Mouse (Mus musculus): ENCODE data around the gene Ptgdr2. TPM values are rescaled to one million over a fixed set of nuclear protein-coding genes. Genes with fewer than 3 reads are reported as not detected.

Gene Ptgdr2
- polyA plus RNA-seq, 1 experiment from 2014 or later: 0.20 TPM

DNA sequence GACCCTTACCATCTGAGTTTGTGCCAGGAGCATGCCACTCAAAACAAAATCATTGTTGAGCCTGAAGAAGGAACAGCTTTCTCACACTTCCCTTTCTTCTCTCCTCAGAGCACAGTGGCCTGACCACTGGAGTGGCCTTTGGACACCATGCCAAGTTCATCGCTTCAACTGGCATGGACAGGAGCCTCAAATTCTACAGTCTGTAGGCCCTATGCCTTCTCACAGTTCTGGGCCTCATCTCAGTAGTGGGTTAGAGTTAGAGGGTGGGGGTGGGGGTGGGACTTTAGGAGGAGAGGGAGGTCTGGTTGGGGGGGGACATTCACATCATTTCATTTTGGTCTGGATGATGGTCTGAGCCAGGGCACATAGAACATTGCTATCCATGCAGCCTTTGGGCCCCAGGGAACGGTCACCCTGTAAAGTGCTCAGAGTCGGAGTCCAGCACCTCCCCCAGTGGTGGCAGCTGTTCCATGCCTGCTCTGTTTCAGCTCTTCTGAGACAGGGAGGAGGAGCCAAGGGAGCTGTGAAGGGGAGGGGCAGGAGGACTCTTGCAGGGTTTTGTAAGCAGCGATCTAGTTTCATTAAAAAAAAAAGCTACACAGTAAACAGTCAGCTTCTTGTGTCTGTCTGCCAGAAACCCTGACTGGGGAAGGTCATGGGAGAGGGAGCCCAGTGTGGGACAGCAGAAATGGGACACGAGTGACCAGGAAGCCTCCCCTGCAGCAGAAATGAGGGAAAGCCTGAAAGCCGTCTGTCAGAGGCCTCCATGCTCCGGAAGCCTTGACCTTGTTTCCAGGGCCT lies 31.8 kb upstream of the Ptgdr2 start:
- no peaks in the 10 kb centered on the region for H3K9me3 ChIP-seq (ENCODE audit: control insufficient read depth, low read length)
- 62% methylated on average over 7 of the region's 7 CpGs for WGBS
- H3K36me3 ChIP-seq (ENCODE audit: control insufficient read depth, insufficient read depth, low read length): peaks cover 54% of the 10 kb centered on the region
- H3K9ac ChIP-seq (ENCODE audit: low read depth, low read length): no peak overlapping the region
- no peaks in the 10 kb centered on the region for H3K27me3 ChIP-seq (replicated peaks; ENCODE audit: control insufficient read depth, insufficient read depth, low read length)
- H3K4me3 ChIP-seq (ENCODE audit: low read length): no peak overlapping the region
- H3K4me2 ChIP-seq (ENCODE audit: low read length): no peak overlapping the region
- peak overlapping the region; percentile 20; the same call in 1 of the 2 replicates for H3K27ac ChIP-seq (ENCODE audit: low read depth, low read length)
- ATAC-seq: peak; percentile 60
- H3K4me1 ChIP-seq (ENCODE audit: control insufficient read depth, insufficient read depth, low read depth, low read length): no peaks in the 10 kb centered on the region

DNA sequence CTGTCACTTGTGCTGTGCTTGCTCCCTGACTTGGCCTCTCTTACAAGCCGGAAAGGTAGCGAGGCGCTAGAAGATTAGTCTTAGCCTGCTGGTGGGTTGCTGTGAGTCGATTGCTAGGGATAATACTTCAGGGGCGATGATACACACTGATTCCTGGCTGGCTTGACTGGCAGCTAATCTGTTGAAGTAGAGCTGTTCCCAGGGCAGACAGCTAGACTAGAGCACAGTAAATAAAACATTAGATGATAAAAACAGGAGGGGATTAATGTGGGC lies 31.3 kb upstream of the Ptgdr2 start:
- Histone ChIP-seq H3K27ac (ENCODE audit: low read depth, low read length) (peak overlapping the region; percentile 20; the same call in 1 of the 2 replicates), H3K36me3 (ENCODE audit: control insufficient read depth, insufficient read depth, low read length) (peaks cover 48% of the 10 kb centered on the region), H3K4me2 (ENCODE audit: low read length) (no peak overlapping the region), H3K9ac (ENCODE audit: low read depth, low read length) (no peak overlapping the region), H3K27me3 (replicated peaks; ENCODE audit: control insufficient read depth, insufficient read depth, low read length) (no peaks in the 10 kb centered on the region), H3K9me3 (ENCODE audit: control insufficient read depth, low read length) (no peaks in the 10 kb centered on the region), H3K4me1 (ENCODE audit: control insufficient read depth, insufficient read depth, low read depth, low read length) (no peaks in the 10 kb centered on the region), H3K4me3 (ENCODE audit: low read length) (no peak overlapping the region)
- no peak for ATAC-seq
- 85% methylated on average over 5 of the region's 5 CpGs for WGBS

DNA sequence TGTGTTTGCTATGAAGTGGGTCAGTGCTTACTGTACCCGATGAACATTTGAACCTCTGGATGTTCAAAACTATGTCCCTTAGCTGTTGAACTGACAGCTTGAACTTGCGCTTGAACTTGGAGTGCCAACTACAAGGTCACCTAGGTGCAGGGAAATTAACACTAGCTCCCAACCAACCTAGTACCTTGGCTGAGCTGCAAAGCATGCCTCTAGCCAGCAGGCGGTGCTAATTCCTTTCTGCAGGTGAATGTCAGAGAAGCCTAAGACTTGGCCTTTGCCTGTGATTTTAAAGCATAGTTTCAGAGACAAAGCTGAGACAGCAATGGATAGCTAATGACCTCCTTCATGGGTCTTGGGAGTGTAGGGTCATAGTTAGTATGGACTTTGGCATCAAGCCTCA lies 29.1 kb upstream of the Ptgdr2 start:
- peak; percentile 60 for ATAC-seq
- Histone ChIP-seq H3K27me3 (replicated peaks; ENCODE audit: control insufficient read depth, insufficient read depth, low read length) (no peaks in the 10 kb centered on the region), H3K9ac (ENCODE audit: low read depth, low read length) (no peak overlapping the region), H3K4me2 (ENCODE audit: low read length) (no peak overlapping the region), H3K4me1 (ENCODE audit: control insufficient read depth, insufficient read depth, low read depth, low read length) (no peaks in the 10 kb centered on the region), H3K36me3 (ENCODE audit: control insufficient read depth, insufficient read depth, low read length) (peaks cover 27% of the 10 kb centered on the region), H3K9me3 (ENCODE audit: control insufficient read depth, low read length) (no peaks in the 10 kb centered on the region), H3K4me3 (ENCODE audit: low read length) (no peak overlapping the region), H3K27ac (ENCODE audit: low read depth, low read length) (no peak overlapping the region)
- WGBS: 59% methylated on average over 3 of the region's 3 CpGs

DNA sequence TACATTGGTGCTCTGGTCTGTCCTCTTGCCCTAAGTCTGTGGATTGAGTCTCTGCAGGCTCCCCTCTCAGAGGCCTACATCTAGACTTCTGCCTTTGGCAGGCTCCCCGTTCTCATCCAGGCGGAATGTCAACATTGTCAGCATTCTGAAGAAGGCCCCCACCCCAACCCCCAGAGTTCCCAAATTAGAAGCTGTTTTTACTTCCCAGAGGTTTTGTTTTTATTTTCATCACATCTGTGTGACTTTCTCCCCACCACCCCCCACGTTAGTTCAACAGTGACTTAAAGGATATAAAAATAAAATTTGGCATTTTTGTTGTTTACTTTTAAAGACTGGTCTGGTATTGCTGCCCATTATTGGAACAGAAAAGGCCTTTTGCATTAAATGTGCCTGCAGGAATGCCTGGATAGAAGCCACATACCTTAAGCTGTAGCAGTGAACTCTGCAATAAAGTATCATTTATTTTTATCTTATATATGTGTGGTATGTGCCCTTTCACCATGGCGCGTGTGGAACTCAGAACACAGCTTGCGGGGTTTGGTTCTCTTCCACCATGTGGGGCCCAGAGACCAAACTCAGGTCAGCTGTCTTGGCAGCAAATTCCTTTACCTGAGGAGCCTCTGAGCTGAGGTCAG lies 27.8 kb upstream of the Ptgdr2 start:
- Histone ChIP-seq H3K27me3 (replicated peaks; ENCODE audit: control insufficient read depth, insufficient read depth, low read length) (no peaks in the 10 kb centered on the region), H3K4me2 (ENCODE audit: low read length) (no peak overlapping the region), H3K27ac (ENCODE audit: low read depth, low read length) (no peak overlapping the region), H3K36me3 (ENCODE audit: control insufficient read depth, insufficient read depth, low read length) (peaks cover 14% of the 10 kb centered on the region), H3K4me3 (ENCODE audit: low read length) (no peak overlapping the region), H3K9ac (ENCODE audit: low read depth, low read length) (no peak overlapping the region), H3K9me3 (ENCODE audit: control insufficient read depth, low read length) (no peaks in the 10 kb centered on the region), H3K4me1 (ENCODE audit: control insufficient read depth, insufficient read depth, low read depth, low read length) (no peaks in the 10 kb centered on the region)
- ATAC-seq: no peak
- WGBS: 87% methylated on average over 6 of the region's 6 CpGs

DNA sequence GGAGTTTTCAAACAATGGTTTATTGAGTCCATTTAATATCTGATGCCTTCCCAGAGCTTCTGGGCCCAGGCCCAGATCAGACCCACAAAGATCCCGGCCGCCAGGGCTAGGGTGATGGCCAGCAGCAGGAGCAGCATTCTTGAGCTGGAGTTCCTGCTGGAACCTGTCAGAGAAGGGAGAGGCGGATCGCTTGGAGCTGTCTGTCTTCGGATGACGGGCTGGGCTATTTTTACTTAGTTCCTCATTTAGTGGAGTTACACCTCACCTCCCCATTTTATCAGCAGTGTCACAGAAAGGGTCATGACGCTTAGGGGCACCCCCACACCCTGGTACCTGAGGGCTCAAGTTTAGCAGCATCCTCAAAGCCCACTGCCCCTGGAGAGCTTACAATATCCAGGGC lies 22.7 kb upstream of the Ptgdr2 start:
- H3K4me2 ChIP-seq (ENCODE audit: low read length): no peak overlapping the region
- H3K36me3 ChIP-seq (ENCODE audit: control insufficient read depth, insufficient read depth, low read length): no peaks in the 10 kb centered on the region
- no peak for ATAC-seq
- H3K9ac ChIP-seq (ENCODE audit: low read depth, low read length): no peak overlapping the region
- no peak overlapping the region for H3K27ac ChIP-seq (ENCODE audit: low read depth, low read length)
- no peaks in the 10 kb centered on the region for H3K27me3 ChIP-seq (replicated peaks; ENCODE audit: control insufficient read depth, insufficient read depth, low read length)
- H3K4me1 ChIP-seq (ENCODE audit: control insufficient read depth, insufficient read depth, low read depth, low read length): no peaks in the 10 kb centered on the region; the same call in 1 of the 2 replicates
- 83% methylated on average over 7 of the region's 7 CpGs for WGBS
- H3K4me3 ChIP-seq (ENCODE audit: low read length): no peak overlapping the region
- no peaks in the 10 kb centered on the region for H3K9me3 ChIP-seq (ENCODE audit: control insufficient read depth, low read length)

DNA sequence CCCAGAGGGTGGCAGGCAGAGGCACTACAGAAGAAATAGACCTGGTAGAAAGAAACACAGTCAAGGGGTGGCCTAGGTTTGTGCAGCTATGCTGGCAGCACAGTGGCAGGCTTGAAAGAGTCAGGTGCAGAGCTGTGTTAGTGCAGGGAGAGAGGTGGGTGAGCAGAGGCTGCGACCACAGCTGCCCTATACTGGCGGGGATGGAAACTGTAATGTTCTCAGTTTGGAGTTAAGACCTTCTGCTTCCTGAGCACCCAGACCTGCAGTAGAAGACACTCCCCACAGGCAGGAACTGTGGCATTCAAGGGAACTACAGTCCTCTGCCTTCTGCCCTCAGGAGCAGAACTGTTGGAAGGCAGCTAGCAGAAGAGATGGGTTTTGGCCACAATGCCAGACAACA lies 22.1 kb upstream of the Ptgdr2 start:
- WGBS: 86% methylated on average over 2 of the region's 2 CpGs
- Histone ChIP-seq H3K4me1 (ENCODE audit: control insufficient read depth, insufficient read depth, low read depth, low read length) (no peaks in the 10 kb centered on the region; the same call in 1 of the 2 replicates), H3K9me3 (ENCODE audit: control insufficient read depth, low read length) (no peaks in the 10 kb centered on the region), H3K36me3 (ENCODE audit: control insufficient read depth, insufficient read depth, low read length) (no peaks in the 10 kb centered on the region), H3K27me3 (replicated peaks; ENCODE audit: control insufficient read depth, insufficient read depth, low read length) (no peaks in the 10 kb centered on the region), H3K4me3 (ENCODE audit: low read length) (no peak overlapping the region), H3K27ac (ENCODE audit: low read depth, low read length) (no peak overlapping the region), H3K9ac (ENCODE audit: low read depth, low read length) (no peak overlapping the region), H3K4me2 (ENCODE audit: low read length) (no peak overlapping the region)
- no peak for ATAC-seq

DNA sequence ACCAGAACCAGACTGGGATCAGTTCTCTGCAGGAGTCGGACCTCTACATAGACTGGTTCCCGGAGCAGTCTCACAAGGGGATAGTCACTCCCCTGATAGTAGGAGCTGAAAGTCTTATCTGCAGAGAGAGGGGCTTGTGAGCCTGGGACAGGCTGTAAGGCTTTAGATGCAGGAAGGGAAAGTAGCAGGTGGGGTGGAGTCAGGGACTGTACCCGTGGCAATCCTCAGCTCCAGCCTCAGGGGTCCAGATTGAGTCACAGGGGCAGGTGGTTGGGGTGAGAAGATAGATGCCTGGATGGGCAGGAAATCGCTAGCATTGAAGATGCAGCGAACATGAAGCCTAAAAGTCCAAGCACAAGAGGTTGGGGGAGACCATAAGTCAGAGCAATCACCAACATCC lies 20.5 kb upstream of the Ptgdr2 start:
- no peaks in the 10 kb centered on the region; the same call in 1 of the 2 replicates for H3K4me1 ChIP-seq (ENCODE audit: control insufficient read depth, insufficient read depth, low read depth, low read length)
- 57% methylated on average over 5 of the region's 5 CpGs for WGBS
- ATAC-seq: no peak
- no peak overlapping the region for H3K4me2 ChIP-seq (ENCODE audit: low read length)
- no peaks in the 10 kb centered on the region for H3K27me3 ChIP-seq (replicated peaks; ENCODE audit: control insufficient read depth, insufficient read depth, low read length)
- H3K27ac ChIP-seq (ENCODE audit: low read depth, low read length): no peak overlapping the region
- no peak overlapping the region for H3K9ac ChIP-seq (ENCODE audit: low read depth, low read length)
- no peak overlapping the region for H3K4me3 ChIP-seq (ENCODE audit: low read length)
- no peaks in the 10 kb centered on the region for H3K9me3 ChIP-seq (ENCODE audit: control insufficient read depth, low read length)
- H3K36me3 ChIP-seq (ENCODE audit: control insufficient read depth, insufficient read depth, low read length): no peaks in the 10 kb centered on the region

DNA sequence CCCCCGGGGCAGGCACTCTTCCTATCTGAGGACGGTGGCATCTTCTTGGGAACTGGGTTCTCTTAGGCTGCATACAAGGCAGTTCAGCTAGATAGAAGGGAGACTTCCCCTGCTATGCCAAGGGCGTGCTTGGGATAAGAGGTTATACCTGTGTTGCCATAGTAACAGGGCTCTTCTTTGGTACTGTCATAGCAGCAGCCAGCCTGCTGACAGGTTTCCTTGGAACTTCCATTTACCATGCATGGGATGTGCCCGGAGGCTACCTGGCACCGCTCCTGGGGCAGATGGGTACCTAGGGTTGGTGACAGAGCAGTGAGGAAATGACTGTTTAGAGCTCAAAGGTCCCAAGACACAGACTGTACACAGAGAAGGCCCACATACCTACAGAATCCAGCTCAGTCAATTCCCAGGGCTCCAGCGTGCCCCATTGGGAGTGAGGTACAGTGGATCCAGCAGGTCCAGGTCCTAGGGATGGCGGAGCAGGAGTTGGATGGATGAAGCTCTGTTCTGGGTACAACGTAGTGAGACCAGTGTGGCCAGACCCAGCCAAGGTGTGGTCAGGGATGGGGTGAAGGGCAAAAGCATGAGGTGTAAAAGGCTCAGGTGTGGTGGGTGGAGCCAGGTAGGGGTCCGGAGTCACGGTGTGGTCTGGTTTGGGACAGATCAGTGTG lies 18.5 kb upstream of the Ptgdr2 start:
- ATAC-seq: peak; percentile 82
- H3K27ac ChIP-seq (ENCODE audit: low read depth, low read length): no peak overlapping the region
- H3K9me3 ChIP-seq (ENCODE audit: control insufficient read depth, low read length): no peaks in the 10 kb centered on the region
- no peaks in the 10 kb centered on the region for H3K36me3 ChIP-seq (ENCODE audit: control insufficient read depth, insufficient read depth, low read length)
- 88% methylated on average over 10 of the region's 10 CpGs for WGBS
- H3K9ac ChIP-seq (ENCODE audit: low read depth, low read length): no peak overlapping the region
- H3K4me3 ChIP-seq (ENCODE audit: low read length): no peak overlapping the region
- H3K4me1 ChIP-seq (ENCODE audit: control insufficient read depth, insufficient read depth, low read depth, low read length): no peaks in the 10 kb centered on the region; the same call in 1 of the 2 replicates
- no peaks in the 10 kb centered on the region for H3K27me3 ChIP-seq (replicated peaks; ENCODE audit: control insufficient read depth, insufficient read depth, low read length)
- no peak overlapping the region for H3K4me2 ChIP-seq (ENCODE audit: low read length)

DNA sequence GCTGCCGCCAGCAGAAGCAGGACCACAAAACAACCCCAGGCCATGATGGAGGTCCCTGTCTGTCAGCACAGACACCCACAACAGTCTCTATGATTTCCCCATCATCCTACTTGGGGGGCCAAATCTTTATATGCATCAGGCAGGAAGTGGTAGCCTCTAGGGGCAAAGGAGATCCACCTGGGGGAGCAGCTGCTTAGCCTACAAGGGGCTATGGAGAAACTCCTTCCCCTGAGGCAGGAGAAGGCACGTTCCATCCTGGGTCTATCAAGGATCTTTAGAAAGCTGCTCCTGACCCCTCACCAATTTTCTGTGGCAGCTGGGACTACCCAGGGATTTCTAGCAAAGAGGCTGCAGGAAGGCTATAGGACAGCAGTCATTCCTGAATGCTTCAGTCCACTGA lies 16.4 kb upstream of the Ptgdr2 start, which contains the start of gene Zp1:
Gene Zp1, minus strand, starts transcription at position 101 of the 400 bp plus-strand sequence.
- Histone ChIP-seq H3K4me3 (ENCODE audit: low read length) (no peak within 1 kb of the TSS), H3K4me2 (ENCODE audit: low read length) (no peak within 1 kb of the TSS), H3K27me3 (replicated peaks; ENCODE audit: control insufficient read depth, insufficient read depth, low read length) (no peaks in the 10 kb centered on the region), H3K27ac (ENCODE audit: low read depth, low read length) (no peak within 1 kb of the TSS), H3K36me3 (ENCODE audit: control insufficient read depth, insufficient read depth, low read length) (no peaks in the 10 kb centered on the region), H3K4me1 (ENCODE audit: control insufficient read depth, insufficient read depth, low read depth, low read length) (no peaks in the 10 kb centered on the region; the same call in 1 of the 2 replicates), H3K9ac (ENCODE audit: low read depth, low read length) (no peak within 1 kb of the TSS; the same call in 1 of the 2 replicates), H3K9me3 (ENCODE audit: control insufficient read depth, low read length) (no peaks in the 10 kb centered on the region)
- WGBS: 58% methylated on average over 2 of the region's 2 CpGs
- ATAC-seq: no peak
